Mouse (Mus musculus): Measurements from ENCODE around the gene Klf2. TPM values are rescaled to one million over a fixed set of nuclear protein-coding genes. Genes with fewer than 3 reads are reported as not detected.

Klf2 gene
- polyA plus RNA-seq, 1 experiment, result 0.06 TPM

- no peak for TF ChIP-seq GATA1 (IDR thresholded peaks at IDR 0.05; ENCODE audit: low read length)
Measured at GRCm38 (mm10) chr8:72343725-72344124, 24.9 kb downstream of the Klf2 start.

GRCm38 (mm10) chr8:72347553-72347952 lies 28.7 kb downstream of the Klf2 start:
- no peak for TF ChIP-seq GATA1 (IDR thresholded peaks at IDR 0.05; ENCODE audit: low read length)

GRCm38 (mm10) chr8:72348114-72348513 lies 29.3 kb downstream of the Klf2 start:
- no peak for TF ChIP-seq GATA1 (IDR thresholded peaks at IDR 0.05; ENCODE audit: low read length)

DNA sequence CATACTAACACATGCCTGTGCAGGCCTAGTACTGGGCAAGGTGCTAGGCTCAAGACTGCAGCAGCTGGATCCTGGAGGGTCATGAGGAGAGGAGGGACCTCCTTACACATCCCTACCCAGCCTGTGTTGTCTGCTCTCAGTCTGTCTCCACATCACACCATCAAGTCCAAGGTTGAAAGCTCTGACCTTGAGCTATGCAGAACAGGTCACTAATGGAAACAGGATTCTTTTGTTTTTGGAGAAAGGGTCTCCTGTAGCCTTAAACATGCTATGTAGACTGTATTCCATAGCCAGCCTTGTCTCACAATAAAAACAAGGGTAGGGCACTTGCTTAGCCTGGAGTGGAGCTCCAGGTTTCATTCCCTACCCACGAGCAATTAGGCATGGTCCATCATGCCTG lies 30.1 kb downstream of the Klf2 start:
- TF ChIP-seq GATA1 (IDR thresholded peaks at IDR 0.05; ENCODE audit: low read length), result no peak

GRCm38 (mm10) chr8:72349838-72350237 lies 31.0 kb downstream of the Klf2 start:
- no peak for TF ChIP-seq GATA1 (IDR thresholded peaks at IDR 0.05; ENCODE audit: low read length)

- no peak for TF ChIP-seq GATA1 (IDR thresholded peaks at IDR 0.05; ENCODE audit: low read length)
Measured at GRCm38 (mm10) chr8:72350727-72351126, 31.9 kb downstream of the Klf2 start.

GRCm38 (mm10) chr8:72351405-72352005 lies 32.7 kb downstream of the Klf2 start:
- no peak for TF ChIP-seq GATA1 (IDR thresholded peaks at IDR 0.05; ENCODE audit: low read length)

DNA sequence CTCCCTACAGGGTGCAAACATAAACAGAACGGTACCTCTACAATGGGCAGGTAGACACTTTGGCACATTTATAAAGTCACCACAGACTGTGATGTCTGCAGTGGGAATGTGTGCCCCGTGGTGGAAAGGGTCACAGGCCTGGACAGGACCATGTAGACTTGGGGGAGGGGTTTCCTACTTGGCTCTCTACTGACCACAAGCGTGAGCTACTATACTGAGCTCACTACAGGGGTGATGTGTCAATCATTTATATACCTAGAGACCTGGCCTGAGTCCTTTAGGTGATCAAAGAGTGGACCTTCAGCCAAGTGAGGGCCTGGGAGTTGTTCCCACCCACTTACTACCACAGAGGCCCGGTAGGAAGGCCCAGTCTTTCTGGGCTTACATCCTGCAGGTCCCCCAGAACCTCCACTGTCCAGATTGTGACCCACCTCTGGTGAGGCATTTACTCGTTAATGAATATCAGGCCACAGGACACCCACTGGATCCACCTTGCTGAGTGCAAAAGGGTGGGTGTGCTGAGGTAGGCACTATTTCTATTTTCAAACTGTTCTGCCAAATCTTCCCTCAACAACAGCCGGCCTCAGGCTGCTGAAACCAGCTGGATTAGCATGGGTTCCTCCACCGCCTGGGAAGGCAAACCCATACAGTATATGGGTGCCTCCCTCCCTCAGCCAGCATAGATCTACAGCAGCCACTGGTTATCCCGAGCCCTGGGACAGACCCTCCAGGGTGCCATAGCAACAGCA lies 34.3 kb downstream of the Klf2 start:
- no peak for TF ChIP-seq GATA1 (IDR thresholded peaks at IDR 0.05; ENCODE audit: low read length)

GRCm38 (mm10) chr8:72353700-72354045 lies 34.8 kb downstream of the Klf2 start:
- TF ChIP-seq GATA1 (IDR thresholded peaks at IDR 0.05; ENCODE audit: low read length), result no peak

DNA sequence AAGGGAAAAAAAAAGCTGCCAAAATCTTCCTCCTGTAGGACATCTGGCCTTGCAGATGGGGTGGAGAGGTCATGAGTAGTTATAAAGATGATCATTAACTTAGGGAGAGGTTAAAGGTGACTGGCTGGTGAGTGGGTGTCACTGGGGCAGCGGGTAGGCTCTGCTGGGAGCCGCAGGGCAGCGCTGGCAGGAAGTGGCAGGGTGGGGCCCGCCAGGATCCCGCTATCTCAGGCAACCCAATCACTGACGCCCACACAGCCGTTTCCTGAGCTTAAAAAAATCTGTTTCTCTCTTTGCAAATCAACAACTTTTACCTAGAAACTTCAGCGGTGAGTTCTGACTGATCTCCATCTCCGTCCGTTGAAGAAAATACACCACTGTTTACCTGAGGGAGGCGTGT lies 35.4 kb downstream of the Klf2 start:
- TF ChIP-seq GATA1 (IDR thresholded peaks at IDR 0.05; ENCODE audit: low read length), result no peak

GRCm38 (mm10) chr8:72356593-72356992 lies 37.8 kb downstream of the Klf2 start:
- no peak for TF ChIP-seq GATA1 (IDR thresholded peaks at IDR 0.05; ENCODE audit: low read length)

GRCm38 (mm10) chr8:72360162-72360561 lies 41.3 kb downstream of the Klf2 start:
- no peak for TF ChIP-seq GATA1 (IDR thresholded peaks at IDR 0.05; ENCODE audit: low read length)

DNA sequence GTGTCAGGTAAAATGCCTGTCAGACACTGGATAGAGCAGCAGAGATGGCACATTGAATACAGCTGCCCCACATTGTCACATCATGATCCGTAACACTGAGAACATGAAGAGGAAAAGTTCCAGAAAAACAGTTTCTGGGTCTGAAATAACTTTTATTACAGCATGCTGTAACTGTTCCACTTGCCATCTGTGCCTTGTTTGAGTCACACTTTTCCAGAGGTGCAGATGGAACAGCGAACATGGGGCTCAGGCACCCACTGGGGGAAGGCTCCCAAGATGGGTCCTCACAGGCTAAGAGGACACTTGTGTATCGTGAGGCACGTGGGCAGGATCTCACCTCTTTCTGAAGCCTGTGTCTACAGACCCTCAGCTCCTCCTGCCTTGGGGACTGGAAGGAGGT lies 43.9 kb downstream of the Klf2 start:
- no peak for TF ChIP-seq GATA1 (IDR thresholded peaks at IDR 0.05; ENCODE audit: low read length)

GRCm38 (mm10) chr8:72363457-72363856 lies 44.6 kb downstream of the Klf2 start:
- no peak for TF ChIP-seq GATA1 (IDR thresholded peaks at IDR 0.05; ENCODE audit: low read length)

GRCm38 (mm10) chr8:72365016-72365415 lies 46.2 kb downstream of the Klf2 start:
- TF ChIP-seq GATA1 (IDR thresholded peaks at IDR 0.05; ENCODE audit: low read length), result no peak

DNA sequence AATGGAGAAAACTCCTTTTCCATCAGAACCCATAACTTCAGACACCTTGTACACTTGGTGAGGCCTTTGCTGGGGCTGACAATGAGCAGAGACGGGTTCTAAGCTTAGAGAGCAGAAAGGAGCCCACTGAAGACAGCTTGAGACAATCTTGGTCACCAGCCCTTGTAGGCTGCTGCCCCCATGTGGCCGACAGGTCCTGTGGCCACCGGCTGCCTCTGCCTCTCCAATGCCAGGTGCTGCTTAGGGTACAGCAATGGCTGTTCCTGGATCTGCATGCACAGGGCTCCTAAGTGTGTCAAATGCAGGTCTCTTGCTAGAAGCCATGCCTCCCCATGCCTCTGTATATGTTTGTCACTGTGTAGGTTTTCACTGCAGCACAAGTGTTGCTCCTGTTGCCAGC lies 47.0 kb downstream of the Klf2 start:
- TF ChIP-seq GATA1 (IDR thresholded peaks at IDR 0.05; ENCODE audit: low read length), result no peak

- no peak for TF ChIP-seq GATA1 (IDR thresholded peaks at IDR 0.05; ENCODE audit: low read length)
Measured at GRCm38 (mm10) chr8:72366435-72366834, 47.6 kb downstream of the Klf2 start.

Other genes with a start within 250 kb of the Klf2 start
- gene Olfr373, start 235.9 kb upstream of the Klf2 start, polyA plus RNA-seq (2012), result not detected in 2 replicates
- gene Olfr374, start 212.0 kb upstream of the Klf2 start, polyA plus RNA-seq (2012), result not detected in 2 replicates
- 0.04 TPM in 1 of 2 replicates, not detected in the other for gene Tpm4, start 184.1 kb upstream of the Klf2 start, polyA plus RNA-seq (2012)
- gene Rab8a, start 157.8 kb upstream of the Klf2 start, polyA plus RNA-seq (2012), result 41.7 and 43.2 TPM in 2 replicates
- gene Hsh2d, start 129.4 kb upstream of the Klf2 start, polyA plus RNA-seq (2012), result 0.12 and 0.25 TPM in 2 replicates
- not detected in 2 replicates for gene Cib3, start 106.2 kb upstream of the Klf2 start, polyA plus RNA-seq (2012)
- gene Gm11034, start 105.4 kb upstream of the Klf2 start, polyA plus RNA-seq (2012), result not detected in 2 replicates
- gene Fam32a, start 99.3 kb upstream of the Klf2 start, polyA plus RNA-seq (2012), result 54.3 and 63.6 TPM in 2 replicates
- gene Ap1m1, start 79.0 kb upstream of the Klf2 start, polyA plus RNA-seq (2012), result 96.9 and 119 TPM in 2 replicates
- 179 and 219 TPM in 2 replicates for gene Gm10282, start 13.8 kb upstream of the Klf2 start, polyA plus RNA-seq (2012)
- gene Eps15l1, start 102.4 kb downstream of the Klf2 start, polyA plus RNA-seq (2012), result 7.4 and 14.4 TPM in 2 replicates
- 0.03 and 0.16 TPM in 2 replicates for gene Calr3, start 124.8 kb downstream of the Klf2 start, polyA plus RNA-seq (2012)
- 4.8 and 5.6 TPM in 2 replicates for gene 1700030K09Rik, start 124.8 kb downstream of the Klf2 start, polyA plus RNA-seq (2012)
- 273 and 274 TPM in 2 replicates for gene Cherp, start 156.2 kb downstream of the Klf2 start, polyA plus RNA-seq (2012)
- gene Slc35e1, start 173.6 kb downstream of the Klf2 start, polyA plus RNA-seq (2012), result 8.7 and 9.8 TPM in 2 replicates
- 42.2 and 54.4 TPM in 2 replicates for gene Med26, start 229.2 kb downstream of the Klf2 start, polyA plus RNA-seq (2012)

Data from G1E-ER4 (cell line).